Mouse (Mus musculus): ENCODE data around the gene Mettl7a2.
"Not testable (repeated sequence)": the region's sequence is repeated elsewhere in the genome, so short reads cannot be mapped to it uniquely, and the experiment has no call there.

Mettl7a2 gene

GRCm38 (mm10) chr15:100341314-100341980 is 11.6 kb upstream of the Mettl7a2 start:
- peak; percentile 22 to 44 for DNase-seq

GRCm38 (mm10) chr15:100345484-100345883 is 7.5 kb upstream of the Mettl7a2 start:
- no peak for DNase-seq

- no peak for DNase-seq
Measured at GRCm38 (mm10) chr15:100346761-100347160, 6.2 kb upstream of the Mettl7a2 start.

GRCm38 (mm10) chr15:100349496-100349895 is 3.5 kb upstream of the Mettl7a2 start:
- DNase-seq: no peak

- no peak for DNase-seq
Measured at GRCm38 (mm10) chr15:100351501-100352060, 1.4 kb upstream of the Mettl7a2 start.

- not testable (repeated sequence) for DNase-seq
Measured at GRCm38 (mm10) chr15:100353399-100353798, 399 bp downstream of the Mettl7a2 start.

- DNase-seq: no peak
Measured at GRCm38 (mm10) chr15:100355876-100356275, 2.9 kb downstream of the Mettl7a2 start.

- no peak for DNase-seq
Measured at GRCm38 (mm10) chr15:100364242-100364641, 11.2 kb downstream of the Mettl7a2 start, which contains the start of gene Higd1c. Higd1c (plus strand) TSS chr15:100364542.

GRCm38 (mm10) chr15:100365967-100366366 is 13.0 kb downstream of the Mettl7a2 start:
- DNase-seq: not testable (repeated sequence)

GRCm38 (mm10) chr15:100367119-100367518 is 14.1 kb downstream of the Mettl7a2 start:
- no peak for DNase-seq

- peak; percentile 37 to 73 for DNase-seq
Measured at GRCm38 (mm10) chr15:100375066-100375465, 22.1 kb downstream of the Mettl7a2 start.

- not testable (repeated sequence) for DNase-seq
Measured at GRCm38 (mm10) chr15:100377847-100378505, 25.0 kb downstream of the Mettl7a2 start.

GRCm38 (mm10) chr15:100379658-100380057 is 26.7 kb downstream of the Mettl7a2 start:
- no peak for DNase-seq

GRCm38 (mm10) chr15:100380104-100380503 is 27.1 kb downstream of the Mettl7a2 start:
- no peak for DNase-seq

- DNase-seq: no peak
Measured at GRCm38 (mm10) chr15:100385705-100386104, 32.7 kb downstream of the Mettl7a2 start.

- DNase-seq: peak; percentile 8 to 49
Measured at GRCm38 (mm10) chr15:100387544-100388223, 34.7 kb downstream of the Mettl7a2 start.

- peak; percentile 15 to 32 for DNase-seq
Measured at GRCm38 (mm10) chr15:100388224-100388835, 35.3 kb downstream of the Mettl7a2 start.

GRCm38 (mm10) chr15:100388886-100389285 is 35.9 kb downstream of the Mettl7a2 start:
- no peak for DNase-seq

GRCm38 (mm10) chr15:100391066-100391465 is 38.1 kb downstream of the Mettl7a2 start:
- DNase-seq: no peak

GRCm38 (mm10) chr15:100391599-100391998 is 38.6 kb downstream of the Mettl7a2 start:
- no peak for DNase-seq

- no peak for DNase-seq
Measured at GRCm38 (mm10) chr15:100393016-100393415, 40.0 kb downstream of the Mettl7a2 start.

- no peak for DNase-seq
Measured at GRCm38 (mm10) chr15:100395561-100395960, 42.6 kb downstream of the Mettl7a2 start.

Measured in lung, postnatal 4 days (tissue).